Mouse (Mus musculus) liver, embryonic 11.5 days (tissue): ENCODE measurements around the gene Clca2. TPM values are rescaled to one million over a fixed set of nuclear protein-coding genes. Genes with fewer than 3 reads are reported as not detected.
A peak's percentile ranks its signal among the peaks of the same experiment; 100 is the strongest.

Experiments used
- ATAC-seq: fragments of 200-750 bp; cut with Nextera tagmentation; replicated peaks from 2 replicates; pipeline ENCODE4 v1.8.0; 2017; ENCODE audit warnings: moderate number of reproducible peaks, mild to moderate bottlenecking, moderate TSS enrichment, moderate library complexity; ENCODE audit not compliant: low FRiP score
- DNase-seq: peaks from one replicate; pipeline ENCODE4 v3.0.0-alpha.2; 2017; ENCODE audit warnings: low spot score
- H3K27ac ChIP-seq: fragments of 300-500 bp; sonication (generic); 2 replicates; pipeline ENCODE4 v1.5.1; 2014; ENCODE audit warnings: mild to moderate bottlenecking, low read depth, low read length, control low read depth
- H3K27me3 ChIP-seq: fragments of 300-500 bp; sonication (generic); replicated peaks from 2 replicates; pipeline ENCODE4 v1.6.1; 2014; ENCODE audit warnings: low read length, mixed read lengths; ENCODE audit not compliant: control insufficient read depth, insufficient read depth
- H3K36me3 ChIP-seq: fragments of 300-500 bp; sonication (generic); 2 replicates; pipeline ENCODE4 v1.6.1; 2014; ENCODE audit warnings: mild to moderate bottlenecking, low read length, moderate library complexity, mixed read lengths; ENCODE audit not compliant: control insufficient read depth, insufficient read depth
- H3K4me1 ChIP-seq: fragments of 300-500 bp; sonication (generic); replicated peaks from 2 replicates; pipeline ENCODE4 v1.6.1; 2014; ENCODE audit warnings: low read length, mixed read lengths; ENCODE audit not compliant: control insufficient read depth, insufficient read depth
- H3K4me2 ChIP-seq: fragments of 300-500 bp; sonication (generic); 2 replicates; pipeline ENCODE4 v1.6.1; 2014; ENCODE audit warnings: mild to moderate bottlenecking, control low read depth, moderate library complexity
- H3K4me3 ChIP-seq: fragments of 300-500 bp; sonication (generic); 2 replicates; pipeline ENCODE4 v1.5.1; 2014; ENCODE audit warnings: low read depth, low read length, control low read depth
- H3K9ac ChIP-seq: fragments of 300-500 bp; sonication (generic); 2 replicates; pipeline ENCODE4 v1.6.1; 2014; ENCODE audit warnings: low read depth, low read length, control low read depth
- H3K9me3 ChIP-seq: fragments of 300-500 bp; sonication (generic); 2 replicates; pipeline ENCODE4 v1.6.1; 2016; ENCODE audit warnings: low read length, inconsistent platforms, mixed read lengths; ENCODE audit not compliant: control insufficient read depth
- WGBS: fragments of 180-500 bp; shearing (Covaris S2); extraction: QIAGEN DNeasy Blood & Tissue Kit; methylation state at CpG from one replicate; pipeline ENCODE4 v1.1.7; 2014; 5-methylcytosine and 5-hydroxymethylcytosine counted together
- polyA plus RNA-seq: library from polyadenylated mRNA; unstranded; fragments of >200 nt; fragmentation: Nextera tagmentation; extraction: Ambion mirVana; gene quantifications from 2 replicates; pipeline ENCODE4 v1.2.1, GENCODE M21; 2014

Clca2 gene
- polyA plus RNA-seq = 0.07 TPM in 1 of 2 replicates, not detected in the other

GRCm38 (mm10) chr3:145099291-145099690, at the start of gene Clca2:
Gene Clca2 (minus strand): TSS chr3:145099443.
- no peak within 1 kb of the TSS for H3K4me2 ChIP-seq
- no peaks in the 10 kb centered on the region for H3K4me1 ChIP-seq
- H3K9me3 ChIP-seq = no peaks in the 10 kb centered on the region
- WGBS = 61% methylated on average over 6 of the region's 6 CpGs
- no peak for DNase-seq
- no peak within 1 kb of the TSS for H3K4me3 ChIP-seq
- no peak within 1 kb of the TSS for H3K9ac ChIP-seq
- H3K27ac ChIP-seq = no peak within 1 kb of the TSS
- no peaks in the 10 kb centered on the region for H3K27me3 ChIP-seq
- no peak for ATAC-seq
- H3K36me3 ChIP-seq = no peaks in the 10 kb centered on the region

DNA sequence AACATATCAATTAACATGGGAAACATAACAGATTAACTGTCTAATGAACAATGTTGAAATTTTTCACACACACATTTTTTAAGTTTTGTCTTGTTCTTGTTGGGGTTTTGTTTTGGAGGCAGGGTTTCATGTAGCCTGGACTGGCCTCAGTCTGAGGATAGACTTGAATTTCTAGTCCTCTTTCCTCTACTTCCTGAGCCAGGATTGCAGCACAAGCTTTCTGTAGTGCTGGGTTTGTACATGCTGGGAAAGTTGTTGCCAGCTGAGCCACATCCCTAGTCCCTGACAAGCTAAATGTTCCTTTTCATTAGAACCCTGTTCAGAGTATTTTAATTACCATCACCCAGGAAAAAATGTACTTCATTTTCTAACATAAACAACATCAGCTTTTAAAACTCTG, 48.7 kb upstream of the Clca2 start:
- ATAC-seq = no peak
- Histone ChIP-seq H3K9me3 (no peaks in the 10 kb centered on the region), H3K4me3 (no peak overlapping the region), H3K4me1 (no peaks in the 10 kb centered on the region), H3K36me3 (0 out of 2 replicates have a peak, but pooled peaks cover 4% of the 10 kb centered on the region), H3K27me3 (no peaks in the 10 kb centered on the region), H3K9ac (no peak overlapping the region), H3K27ac (no peak overlapping the region), H3K4me2 (no peak overlapping the region)
- no peak for DNase-seq

- ATAC-seq = no peak
- Histone ChIP-seq H3K27me3 (no peaks in the 10 kb centered on the region), H3K9me3 (no peaks in the 10 kb centered on the region), H3K9ac (no peak overlapping the region), H3K4me3 (no peak overlapping the region), H3K36me3 (0 out of 2 replicates have a peak, but pooled peaks cover 4% of the 10 kb centered on the region), H3K4me1 (no peaks in the 10 kb centered on the region), H3K4me2 (no peak overlapping the region), H3K27ac (no peak overlapping the region)
- no peak for DNase-seq
- WGBS = 80% methylated on average over 2 of the region's 2 CpGs
Observed at GRCm38 (mm10) chr3:145147483-145147882, 48.2 kb upstream of the Clca2 start.

DNA sequence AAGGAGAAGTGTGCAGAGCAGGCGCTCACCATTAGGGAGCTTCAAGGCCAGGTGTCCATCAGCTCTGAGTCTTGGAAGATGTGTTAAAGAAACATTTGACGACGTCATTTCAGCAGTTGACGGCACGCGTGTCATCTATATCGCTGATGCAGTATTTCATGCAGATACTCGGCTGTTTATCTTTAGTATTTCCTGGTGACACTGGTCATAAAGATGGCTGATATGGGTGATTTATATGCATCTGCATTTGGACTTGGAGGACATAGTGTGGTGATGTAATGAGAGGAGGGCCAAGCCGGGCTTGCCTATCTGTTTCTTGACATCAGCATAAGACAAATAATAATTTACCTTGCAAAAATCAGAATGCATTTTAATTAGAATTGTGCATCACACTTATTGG, 47.6 kb upstream of the Clca2 start:
- Histone ChIP-seq H3K4me1 (no peaks in the 10 kb centered on the region), H3K27ac (no peak overlapping the region), H3K9ac (no peak overlapping the region), H3K9me3 (no peaks in the 10 kb centered on the region), H3K27me3 (no peaks in the 10 kb centered on the region), H3K4me3 (no peak overlapping the region), H3K4me2 (no peak overlapping the region), H3K36me3 (0 out of 2 replicates have a peak, but pooled peaks cover 4% of the 10 kb centered on the region)
- WGBS = 89% methylated on average over 9 of the region's 9 CpGs
- ATAC-seq (no peak), DNase-seq (no peak)

DNA sequence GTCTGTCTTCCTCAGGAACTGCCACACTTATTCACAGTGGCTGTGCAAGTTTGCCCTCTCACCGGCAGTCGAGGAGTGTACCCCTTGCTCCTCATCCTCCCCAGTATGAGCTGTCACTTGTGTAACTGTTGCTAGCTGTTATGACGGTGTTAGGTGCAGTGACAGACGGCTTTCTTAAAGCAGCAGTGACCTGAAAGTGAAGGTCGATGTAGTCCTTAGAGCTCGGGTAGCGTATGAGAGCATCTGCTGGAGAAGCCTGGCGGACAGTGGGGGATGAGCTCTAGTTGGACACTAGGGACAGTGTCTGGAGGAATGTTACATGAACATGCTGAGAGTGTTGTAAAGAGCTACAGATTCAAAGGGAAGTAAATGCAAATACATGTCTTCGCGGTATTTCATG, 44.6 kb upstream of the Clca2 start:
- H3K27ac ChIP-seq = no peak overlapping the region
- peaks cover 7% of the 10 kb centered on the region; the same call in 1 of the 2 replicates for H3K36me3 ChIP-seq
- 89% methylated on average over 10 of the region's 10 CpGs for WGBS
- no peak overlapping the region for H3K9ac ChIP-seq
- H3K27me3 ChIP-seq = no peaks in the 10 kb centered on the region
- H3K4me2 ChIP-seq = no peak overlapping the region
- no peaks in the 10 kb centered on the region for H3K9me3 ChIP-seq
- no peak for ATAC-seq
- no peak for DNase-seq
- H3K4me1 ChIP-seq = no peaks in the 10 kb centered on the region
- H3K4me3 ChIP-seq = no peak overlapping the region

DNA sequence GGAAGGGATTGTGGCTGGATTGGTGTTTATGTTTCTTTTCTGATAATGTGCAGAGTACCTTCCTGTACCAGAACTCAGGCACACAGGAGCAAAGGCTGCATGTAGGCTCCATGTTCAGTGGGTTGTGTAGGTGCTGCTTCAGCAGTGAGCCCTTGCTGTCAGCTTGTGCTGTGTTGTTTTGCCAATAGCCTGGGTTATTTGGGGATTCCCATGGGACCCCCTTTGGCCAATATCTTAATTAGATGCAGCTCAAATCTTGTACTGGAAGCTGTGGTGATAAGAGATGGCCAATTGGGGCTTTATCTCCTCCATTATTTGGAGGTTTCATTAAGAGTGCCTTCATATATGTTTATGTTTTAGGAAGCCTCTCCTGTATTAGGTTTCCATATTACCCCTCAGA, 43.7 kb upstream of the Clca2 start:
- DNase-seq (no peak), ATAC-seq (no peak)
- H3K4me3 ChIP-seq = no peak overlapping the region
- no peak overlapping the region for H3K9ac ChIP-seq
- no peaks in the 10 kb centered on the region for H3K4me1 ChIP-seq
- H3K27ac ChIP-seq = no peak overlapping the region
- no peaks in the 10 kb centered on the region for H3K9me3 ChIP-seq
- peaks cover 7% of the 10 kb centered on the region; the same call in 1 of the 2 replicates for H3K36me3 ChIP-seq
- no peak overlapping the region for H3K4me2 ChIP-seq
- H3K27me3 ChIP-seq = no peaks in the 10 kb centered on the region

DNA sequence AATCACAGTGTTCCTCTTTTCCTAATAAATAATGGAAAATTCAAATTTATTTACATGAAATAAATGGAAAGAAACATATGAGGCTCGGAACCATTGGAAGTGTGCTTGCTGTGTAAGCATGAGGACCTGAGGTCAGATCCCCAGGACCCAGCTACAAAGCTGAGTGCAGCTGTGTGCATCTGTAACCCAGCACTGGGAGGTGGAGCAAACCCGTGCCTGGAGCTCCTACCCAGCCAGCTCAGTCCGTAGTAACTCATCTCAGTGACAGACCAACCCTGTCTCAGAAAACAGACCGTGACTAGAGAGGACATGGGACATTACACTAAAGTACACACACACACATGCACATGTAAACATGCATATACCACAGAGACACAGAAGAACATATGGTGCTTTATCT, 41.0 kb upstream of the Clca2 start:
- no peak overlapping the region for H3K27ac ChIP-seq
- 87% methylated on average over 4 of the region's 4 CpGs for WGBS
- no peak overlapping the region for H3K4me2 ChIP-seq
- H3K4me3 ChIP-seq = no peak overlapping the region
- ATAC-seq = no peak
- no peaks in the 10 kb centered on the region for H3K4me1 ChIP-seq
- DNase-seq = no peak
- H3K9ac ChIP-seq = no peak overlapping the region
- no peaks in the 10 kb centered on the region for H3K9me3 ChIP-seq
- H3K27me3 ChIP-seq = no peaks in the 10 kb centered on the region
- peaks cover 2% of the 10 kb centered on the region; the same call in 1 of the 2 replicates for H3K36me3 ChIP-seq

GRCm38 (mm10) chr3:145131210-145131868, 32.1 kb upstream of the Clca2 start:
- ATAC-seq (peak; percentile 61), DNase-seq (no peak)
- H3K27ac ChIP-seq = no peak overlapping the region
- no peak overlapping the region for H3K9ac ChIP-seq
- H3K4me1 ChIP-seq = no peaks in the 10 kb centered on the region
- H3K27me3 ChIP-seq = no peaks in the 10 kb centered on the region
- no peaks in the 10 kb centered on the region for H3K9me3 ChIP-seq
- 24% methylated on average over 3 of the region's 3 CpGs for WGBS
- H3K4me2 ChIP-seq = no peak overlapping the region
- H3K4me3 ChIP-seq = no peak overlapping the region
- H3K36me3 ChIP-seq = peaks cover 6% of the 10 kb centered on the region; the same call in 1 of the 2 replicates

GRCm38 (mm10) chr3:145129356-145129755, 30.1 kb upstream of the Clca2 start:
- ATAC-seq = no peak

More at GRCm38 (mm10) chr3:145129356-145129755, 30.1 kb upstream of the Clca2 start:
- H3K36me3 ChIP-seq = peaks cover 5% of the 10 kb centered on the region; the same call in 1 of the 2 replicates
- H3K4me3 ChIP-seq = no peak overlapping the region
- no peak overlapping the region for H3K27ac ChIP-seq
- H3K4me1 ChIP-seq = no peaks in the 10 kb centered on the region
- H3K9ac ChIP-seq = no peak overlapping the region
- no peaks in the 10 kb centered on the region for H3K27me3 ChIP-seq
- H3K9me3 ChIP-seq = no peaks in the 10 kb centered on the region
- no peak overlapping the region for H3K4me2 ChIP-seq
- DNase-seq = no peak
